Mouse (Mus musculus) lung, embryonic 14.5 days (tissue): ENCODE results near the gene Zfp691. TPM values are rescaled to one million over a fixed set of nuclear protein-coding genes. Genes with fewer than 3 reads are reported as not detected.

Experiments used
- ATAC-seq: fragments of 200-750 bp; cut with Nextera tagmentation; 2 replicates; pipeline ENCODE4 v1.8.0; 2017; ENCODE audit warnings: mild to moderate bottlenecking, moderate TSS enrichment, moderate library complexity; ENCODE audit not compliant: insufficient read depth
- DNase-seq: peaks from one replicate; pipeline ENCODE4 v3.0.0-alpha.2; 2015
- H3K27ac ChIP-seq: fragments of 300-500 bp; sonication (generic); 2 replicates; pipeline ENCODE4 v1.5.1; 2014; ENCODE audit warnings: low read depth, mild to moderate bottlenecking, moderate library complexity
- H3K27me3 ChIP-seq: fragments of 300-500 bp; sonication (generic); 2 replicates; pipeline ENCODE4 v1.6.1; 2014; ENCODE audit warnings: low read length, control low read depth; ENCODE audit not compliant: insufficient read depth
- H3K36me3 ChIP-seq: fragments of 300-500 bp; sonication (generic); 2 replicates; pipeline ENCODE4 v1.6.1; 2014; ENCODE audit warnings: control low read depth; ENCODE audit not compliant: insufficient read depth
- H3K4me1 ChIP-seq: fragments of 300-500 bp; sonication (generic); 2 replicates; pipeline ENCODE4 v1.6.1; 2014; ENCODE audit warnings: antibody characterized with exemption, control low read depth; ENCODE audit not compliant: insufficient read depth
- H3K4me2 ChIP-seq: fragments of 300-500 bp; sonication (generic); 2 replicates; pipeline ENCODE4 v1.6.1; 2014; ENCODE audit warnings: mild to moderate bottlenecking
- H3K4me3 ChIP-seq: fragments of 300-500 bp; sonication (generic); 2 replicates; pipeline ENCODE4 v1.5.1; 2014; ENCODE audit warnings: low read depth, low read length
- H3K9ac ChIP-seq: fragments of 300-500 bp; sonication (generic); 2 replicates; pipeline ENCODE4 v1.6.1; 2014
- H3K9me3 ChIP-seq: fragments of 300-500 bp; sonication (generic); 2 replicates; pipeline ENCODE4 v1.6.1; 2016; ENCODE audit warnings: low read depth, low read length, control low read depth
- CTCF ChIP-seq: IDR thresholded peaks from 2 replicates; pipeline ENCODE4 v1.5.1; 2016; ENCODE audit warnings: antibody characterized with exemption, low read depth
- WGBS: fragments of 180-500 bp; shearing (Covaris S2); extraction: QIAGEN DNeasy Blood & Tissue Kit; methylation state at CpG from one replicate; pipeline ENCODE4 v1.1.7; 2014; 5-methylcytosine and 5-hydroxymethylcytosine counted together
- microRNA counts: library from miRNA; unstranded; fragments of <30 nt; microRNA quantifications from one replicate; lab custom pipeline; 2016
- microRNA-seq: library from miRNA; unstranded; fragments of <30 nt; microRNA quantifications from one replicate; pipeline ENCODE4, GENCODE M21; 2016; ENCODE audit warnings: borderline number of aligned reads
- polyA plus RNA-seq: library from polyadenylated mRNA; unstranded; fragments of >200 nt; fragmentation: Nextera tagmentation; extraction: Ambion mirVana; gene quantifications from 2 replicates; pipeline ENCODE4 v1.2.1, GENCODE M21; 2014

Zfp691 gene
- polyA plus RNA-seq, 1 experiment from 2014 or later: 7.7 TPM

DNA sequence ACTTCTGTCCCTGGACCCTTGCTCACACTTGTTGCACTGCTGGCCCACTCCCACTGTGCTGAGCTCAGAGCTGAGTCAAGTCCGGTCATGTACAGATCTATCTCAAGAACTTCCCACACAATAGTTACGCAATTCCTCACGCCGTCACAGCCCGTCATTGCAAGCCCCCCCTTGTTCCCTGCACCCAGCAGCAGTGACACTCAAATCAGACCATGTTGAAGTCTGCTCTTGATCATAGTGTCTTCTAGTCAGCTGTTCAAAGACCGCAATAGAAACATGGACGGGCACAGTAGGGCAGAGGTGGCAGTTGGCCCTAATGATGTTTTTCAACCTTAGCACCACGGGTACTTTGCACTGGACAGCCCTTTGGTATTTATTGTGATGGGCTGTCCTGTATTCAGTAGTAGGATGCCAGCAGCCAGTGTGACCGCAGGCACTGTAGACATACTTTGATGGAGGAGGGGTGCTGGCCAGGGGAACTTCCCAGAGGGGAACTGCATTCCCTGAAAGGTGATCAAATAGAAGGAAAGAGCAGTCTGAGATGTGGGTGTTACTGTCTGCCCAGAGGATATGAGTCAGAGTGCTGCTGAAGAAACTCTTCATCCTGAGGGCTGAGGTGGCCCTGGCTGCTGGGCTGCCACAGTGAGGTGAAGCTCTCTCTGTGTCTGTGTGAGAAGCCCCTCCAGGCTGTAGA, 48.3 kb downstream of the Zfp691 start:
- TF ChIP-seq CTCF: no peak
- Histone ChIP-seq H3K27ac (no peak overlapping the region), H3K9ac (no peak overlapping the region), H3K4me3 (no peak overlapping the region), H3K9me3 (no peaks in the 10 kb centered on the region), H3K4me1 (no peaks in the 10 kb centered on the region), H3K27me3 (no peaks in the 10 kb centered on the region), H3K4me2 (no peak overlapping the region), H3K36me3 (peaks cover 77% of the 10 kb centered on the region)
- DNase-seq: no peak
- 60% methylated on average over 9 of the region's 9 CpGs for whole genome bisulfite sequencing
- ATAC-seq: no peak

DNA sequence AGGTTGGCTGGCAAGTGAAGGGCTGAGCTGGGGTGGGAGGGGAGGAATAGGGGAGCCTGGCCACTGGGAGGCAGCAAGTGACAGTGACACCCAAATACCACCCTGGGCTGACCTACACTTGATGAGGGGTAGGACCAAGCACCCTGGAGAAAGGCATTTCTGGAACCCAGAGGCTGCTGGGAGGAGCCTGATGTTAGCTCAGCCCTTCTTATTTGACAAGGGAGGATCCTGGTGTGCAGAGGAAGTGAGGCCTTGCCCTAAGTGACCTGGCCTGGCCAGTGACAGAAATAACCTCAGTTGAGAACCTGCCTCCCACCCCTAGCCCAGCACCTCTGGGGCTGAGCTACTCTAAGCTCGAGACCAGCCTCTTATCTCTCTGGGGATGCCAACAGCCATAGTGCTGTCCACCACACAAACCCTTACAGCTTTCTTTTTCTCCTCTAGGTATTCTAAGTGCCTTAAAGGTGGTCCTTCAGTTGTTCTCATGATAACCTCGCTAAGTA, 49.2 kb downstream of the Zfp691 start:
- Histone ChIP-seq H3K9me3 (no peaks in the 10 kb centered on the region), H3K36me3 (peaks cover 77% of the 10 kb centered on the region), H3K9ac (no peak overlapping the region), H3K4me1 (no peaks in the 10 kb centered on the region), H3K27me3 (no peaks in the 10 kb centered on the region), H3K4me2 (no peak overlapping the region), H3K27ac (no peak overlapping the region), H3K4me3 (no peak overlapping the region)
- DNase-seq: no peak
- no peak for ATAC-seq
- no peak for TF ChIP-seq CTCF
- WGBS: 49% methylated on average over 2 of the region's 2 CpGs

DNA sequence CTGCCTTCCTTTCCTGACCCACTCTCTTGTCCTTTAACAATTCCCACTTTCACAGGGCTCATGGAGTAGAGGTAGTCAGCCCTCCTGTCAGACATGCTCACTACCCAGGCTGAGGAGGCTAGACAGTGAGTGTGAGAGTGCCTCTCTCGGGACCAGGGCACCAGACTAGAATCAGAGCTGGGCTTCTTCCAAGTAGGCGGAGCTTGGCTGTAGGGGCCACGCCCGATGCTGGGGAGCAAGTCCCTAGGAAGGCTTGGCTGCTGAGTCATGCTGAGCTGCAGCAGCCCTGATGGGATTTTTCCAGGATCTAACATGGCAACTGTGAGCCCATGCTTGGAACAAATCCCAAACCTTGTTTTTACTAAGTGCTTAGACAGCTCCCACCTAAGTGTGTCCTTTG, 52.7 kb downstream of the Zfp691 start:
- Histone ChIP-seq H3K4me3 (no peak overlapping the region), H3K4me1 (no peaks in the 10 kb centered on the region), H3K4me2 (no peak overlapping the region), H3K27me3 (no peaks in the 10 kb centered on the region), H3K27ac (no peak overlapping the region), H3K9ac (no peak overlapping the region), H3K36me3 (peaks cover 55% of the 10 kb centered on the region), H3K9me3 (no peaks in the 10 kb centered on the region)
- peak; percentile 41; the same call in 1 of the 2 replicates for ATAC-seq
- TF ChIP-seq CTCF: no peak
- peak; percentile 76 for DNase-seq
- 44% methylated on average over 4 of the region's 4 CpGs for WGBS

DNA sequence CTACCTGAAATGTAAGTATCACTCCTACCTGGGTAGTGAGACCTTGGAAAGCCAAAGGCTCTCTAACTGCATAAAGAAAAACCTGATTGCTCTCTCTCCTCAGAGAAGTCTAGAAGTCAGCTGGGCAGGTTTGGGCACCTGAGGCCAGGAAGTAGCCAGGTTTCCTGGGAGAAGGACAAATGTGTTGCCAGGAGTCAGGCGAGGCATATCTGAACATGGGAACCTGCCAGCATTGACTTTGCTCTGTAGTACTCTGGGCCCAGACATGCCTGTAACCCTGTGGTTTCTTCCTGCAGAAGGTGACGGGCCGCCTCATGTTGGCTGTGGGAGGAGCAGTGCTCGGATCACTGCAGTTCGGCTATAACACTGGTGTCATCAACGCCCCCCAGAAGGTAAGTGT, 53.9 kb downstream of the Zfp691 start:
- ATAC-seq (no peak), DNase-seq (no peak)
- Histone ChIP-seq H3K4me3 (no peak overlapping the region), H3K9ac (no peak overlapping the region), H3K4me1 (no peaks in the 10 kb centered on the region; the same call in none of the 2 replicates), H3K9me3 (no peaks in the 10 kb centered on the region), H3K27me3 (no peaks in the 10 kb centered on the region), H3K4me2 (no peak overlapping the region), H3K36me3 (peaks cover 48% of the 10 kb centered on the region), H3K27ac (no peak overlapping the region)
- WGBS: 89% methylated on average over 6 of the region's 6 CpGs
- TF ChIP-seq CTCF: no peak

MicroRNAs encoded within 50 kb of the gene (microRNA counts, 519-probe panel; counts per million panel counts)
- microRNA mmu-miR-1957 (lab: Ali Mortazavi, UCI): 30.5 counts per million

Small RNA genes within 50 kb of the gene (microRNA-seq; reads per million reads assigned to microRNA genes)
- gene Mir1957a: not detected

Other genes with a start within 250 kb of the Zfp691 start
- gene Olfr1328, start 235.6 kb downstream of the Zfp691 start, polyA plus RNA-seq: not detected in 2 replicates
- not detected in 2 replicates for gene Lao1, start 212.6 kb downstream of the Zfp691 start, polyA plus RNA-seq
- 70.7 and 83.1 TPM in 2 replicates for gene Slc2a1, start 65.5 kb downstream of the Zfp691 start, polyA plus RNA-seq
- 0.57 and 0.79 TPM in 2 replicates for gene Ermap, start 15.8 kb upstream of the Zfp691 start, polyA plus RNA-seq
- gene Svbp, start 21.1 kb upstream of the Zfp691 start, polyA plus RNA-seq: 134 TPM in 2 replicates
- not detected in 2 replicates for gene Tmem269, start 44.0 kb upstream of the Zfp691 start, polyA plus RNA-seq
- gene AU022252, start 58.5 kb upstream of the Zfp691 start, polyA plus RNA-seq: 29.0 and 32.3 TPM in 2 replicates
- gene P3h1, start 58.7 kb upstream of the Zfp691 start, polyA plus RNA-seq: 40.4 and 44.8 TPM in 2 replicates
- not detected in 2 replicates for gene Cldn19, start 81.2 kb upstream of the Zfp691 start, polyA plus RNA-seq
- gene Ybx1, start 120.4 kb upstream of the Zfp691 start, polyA plus RNA-seq: 880 and 902 TPM in 2 replicates
- gene Ppih, start 146.4 kb upstream of the Zfp691 start, polyA plus RNA-seq: 126 and 127 TPM in 2 replicates
- 2.5 and 3.8 TPM in 2 replicates for gene Ccdc30, start 241.3 kb upstream of the Zfp691 start, polyA plus RNA-seq
- gene Ppcs, start 248.2 kb upstream of the Zfp691 start, polyA plus RNA-seq: 34.7 and 38.3 TPM in 2 replicates
- 0.16 and 0.20 TPM in 2 replicates for gene Zmynd12, start 248.6 kb upstream of the Zfp691 start, polyA plus RNA-seq